Mouse (Mus musculus) small intestine, adult 2 months (tissue): ENCODE data around the gene Ankrd33.

Experiments used
- CTCF ChIP-seq: fragments of 200-500 bp; IDR thresholded peaks from 2 replicates; pipeline ENCODE4 v1.5.1; 2012; ENCODE audit warnings: low read depth, mild to moderate bottlenecking, control low read depth, inconsistent platforms, low read length, moderate library complexity, mixed read lengths; ENCODE audit not compliant: insufficient replicate concordance, insufficient read length; ENCODE audit errors: extremely low read depth
- POLR2A ChIP-seq: fragments of 200-500 bp; IDR thresholded peaks from 2 replicates; pipeline ENCODE4 v1.6.1; 2012; ENCODE audit warnings: low read depth, mild to moderate bottlenecking, control low read depth, inconsistent platforms, low read length, moderate library complexity

- TF ChIP-seq CTCF (no peak), POLR2A (no peak)
Measured at GRCm38 (mm10) chr15:101069641-101070190, 45.8 kb upstream of the Ankrd33 start.
